Mouse (Mus musculus): ENCODE data around the gene Arrdc2. TPM values are rescaled to one million over a fixed set of nuclear protein-coding genes. Genes with fewer than 3 reads are reported as not detected.
"Not testable (repeated sequence)": the region's sequence is repeated elsewhere in the genome, so short reads cannot be mapped to it uniquely, and the experiment has no call there.

Gene Arrdc2
- total RNA-seq, 2 experiments from 2014 or later = 15.0 to 18.1 TPM

- ATAC-seq (replicated peaks; ENCODE audit: low FRiP score, poor library complexity, severe bottlenecking) = peak; percentile 41
Measured at GRCm38 (mm10) chr8:70843214-70843773, 3.8 kb upstream of the Arrdc2 start.

GRCm38 (mm10) chr8:70842484-70842883, 3.0 kb upstream of the Arrdc2 start:
- no peak for ATAC-seq (replicated peaks; ENCODE audit: low FRiP score, poor library complexity, severe bottlenecking)

- peak; percentile 26 for ATAC-seq (replicated peaks; ENCODE audit: low FRiP score, poor library complexity, severe bottlenecking)
Measured at GRCm38 (mm10) chr8:70841147-70842072, 1.9 kb upstream of the Arrdc2 start.

GRCm38 (mm10) chr8:70840590-70840989, 1.1 kb upstream of the Arrdc2 start:
- no peak for ATAC-seq (replicated peaks; ENCODE audit: low FRiP score, poor library complexity, severe bottlenecking)

GRCm38 (mm10) chr8:70838654-70839407, 689 bp downstream of the Arrdc2 start:
- no peak for ATAC-seq (replicated peaks; ENCODE audit: low FRiP score, poor library complexity, severe bottlenecking)

GRCm38 (mm10) chr8:70836666-70837065, 2.9 kb downstream of the Arrdc2 start:
- ATAC-seq (replicated peaks; ENCODE audit: low FRiP score, poor library complexity, severe bottlenecking) = no peak

GRCm38 (mm10) chr8:70834071-70834470, 5.4 kb downstream of the Arrdc2 start:
- ATAC-seq (replicated peaks; ENCODE audit: low FRiP score, poor library complexity, severe bottlenecking) = no peak

- peak; percentile 38; the same call in 1 of the 2 replicates for ATAC-seq (replicated peaks; ENCODE audit: low FRiP score, poor library complexity, severe bottlenecking)
Measured at GRCm38 (mm10) chr8:70833520-70833919, 6.0 kb downstream of the Arrdc2 start.

GRCm38 (mm10) chr8:70833018-70833482, 6.5 kb downstream of the Arrdc2 start:
- ATAC-seq (replicated peaks; ENCODE audit: low FRiP score, poor library complexity, severe bottlenecking) = no peak

GRCm38 (mm10) chr8:70832371-70832770, 7.1 kb downstream of the Arrdc2 start:
- no peak for ATAC-seq (replicated peaks; ENCODE audit: low FRiP score, poor library complexity, severe bottlenecking)

- ATAC-seq (replicated peaks; ENCODE audit: low FRiP score, poor library complexity, severe bottlenecking) = no peak
Measured at GRCm38 (mm10) chr8:70831517-70831916, 8.0 kb downstream of the Arrdc2 start.

- ATAC-seq (replicated peaks; ENCODE audit: low FRiP score, poor library complexity, severe bottlenecking) = no peak
Measured at GRCm38 (mm10) chr8:70827796-70828195, 11.7 kb downstream of the Arrdc2 start.

- no peak for ATAC-seq (replicated peaks; ENCODE audit: low FRiP score, poor library complexity, severe bottlenecking)
Measured at GRCm38 (mm10) chr8:70827010-70827409, 12.5 kb downstream of the Arrdc2 start.

GRCm38 (mm10) chr8:70825816-70826215, 13.7 kb downstream of the Arrdc2 start:
- ATAC-seq (replicated peaks; ENCODE audit: low FRiP score, poor library complexity, severe bottlenecking) = no peak

- ATAC-seq (replicated peaks; ENCODE audit: low FRiP score, poor library complexity, severe bottlenecking) = no peak
Measured at GRCm38 (mm10) chr8:70823802-70824201, 15.7 kb downstream of the Arrdc2 start.

- ATAC-seq (replicated peaks; ENCODE audit: low FRiP score, poor library complexity, severe bottlenecking) = not testable (repeated sequence)
Measured at GRCm38 (mm10) chr8:70822594-70822993, 16.9 kb downstream of the Arrdc2 start.

GRCm38 (mm10) chr8:70821992-70822391, 17.5 kb downstream of the Arrdc2 start:
- ATAC-seq (replicated peaks; ENCODE audit: low FRiP score, poor library complexity, severe bottlenecking) = peak; percentile 18; the same call in 1 of the 2 replicates

GRCm38 (mm10) chr8:70821399-70821962, 18.0 kb downstream of the Arrdc2 start:
- peak; percentile 84 for ATAC-seq (replicated peaks; ENCODE audit: low FRiP score, poor library complexity, severe bottlenecking)

GRCm38 (mm10) chr8:70820101-70820935, 19.2 kb downstream of the Arrdc2 start:
- no peak for ATAC-seq (replicated peaks; ENCODE audit: low FRiP score, poor library complexity, severe bottlenecking)

Data from erythroblast, adult 5-6 weeks (primary cell).